Mouse (Mus musculus): ENCODE measurements around the gene Npas1. TPM values are rescaled to one million over a fixed set of nuclear protein-coding genes. Genes with fewer than 3 reads are reported as not detected.

Npas1 gene
- not detected for total RNA-seq (2021)
- long read RNA-seq, experiment 1: 0 reads
- long read RNA-seq, experiment 2: 0 reads

DNA sequence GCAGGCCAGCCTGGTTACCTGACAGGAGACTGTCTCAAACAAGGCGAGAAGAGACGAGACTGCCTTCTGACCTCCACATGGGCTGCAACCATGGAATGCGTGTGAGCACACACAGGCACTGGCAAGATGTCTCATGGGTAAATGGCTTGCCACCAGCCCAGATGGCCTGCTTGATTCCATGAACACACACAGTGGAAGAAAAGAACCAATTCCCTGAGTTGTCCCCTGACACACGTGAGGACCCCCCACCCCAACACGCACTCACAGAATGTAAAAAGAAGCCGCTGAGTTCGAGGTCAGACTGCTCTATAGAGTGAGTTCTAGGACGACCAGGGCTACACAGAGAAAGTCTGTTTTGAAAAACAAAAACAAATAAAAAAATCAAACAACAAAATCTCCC lies at the start of gene Npas1:
Gene Npas1, minus strand, starts transcription at position 101 of the 400 bp plus-strand sequence.
- no peak for DNase-seq (ENCODE audit: low spot score in 2 of 2)

DNA sequence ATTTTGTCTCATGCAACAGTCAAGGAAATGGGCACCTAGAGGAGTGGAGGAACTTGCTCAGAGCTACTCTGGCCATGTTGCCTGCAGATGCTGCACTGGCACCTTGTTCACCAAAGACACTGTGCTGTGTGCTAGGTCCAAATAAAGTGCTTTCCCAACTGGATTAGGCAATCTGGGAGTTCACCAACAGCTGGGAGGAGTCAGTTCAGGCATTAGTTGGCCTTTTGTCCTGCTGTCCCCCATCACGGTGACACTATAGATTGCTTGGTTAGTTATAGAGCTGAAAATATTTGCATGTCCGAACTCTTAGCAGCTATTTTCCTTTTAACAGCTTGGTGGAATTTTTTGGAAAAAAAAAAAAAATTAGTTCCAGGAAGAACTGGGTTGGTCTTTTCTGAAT lies 48.5 kb upstream of the Npas1 start:
- no peak for DNase-seq (ENCODE audit: low spot score in 2 of 2)

DNA sequence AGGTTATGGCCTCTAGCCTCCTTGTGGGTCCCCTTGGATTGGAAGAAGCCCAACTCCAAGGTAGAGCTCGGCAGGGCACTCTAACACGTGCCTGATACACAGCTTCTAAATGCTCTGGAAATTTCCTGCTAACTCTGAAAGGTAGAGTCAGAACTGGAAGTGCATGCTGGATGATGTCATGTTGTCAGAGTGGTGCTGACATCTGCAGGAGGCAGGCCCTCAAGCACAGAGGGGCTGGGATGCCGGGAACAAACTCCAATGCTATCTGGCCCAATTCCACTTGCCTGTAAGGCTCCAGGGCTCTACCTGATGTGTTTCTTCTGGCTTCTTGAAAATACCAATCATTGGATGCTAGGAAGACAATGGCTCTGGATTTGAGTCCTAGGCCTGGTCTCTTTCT lies 47.9 kb upstream of the Npas1 start:
- no peak for DNase-seq (ENCODE audit: low spot score in 2 of 2)

DNA sequence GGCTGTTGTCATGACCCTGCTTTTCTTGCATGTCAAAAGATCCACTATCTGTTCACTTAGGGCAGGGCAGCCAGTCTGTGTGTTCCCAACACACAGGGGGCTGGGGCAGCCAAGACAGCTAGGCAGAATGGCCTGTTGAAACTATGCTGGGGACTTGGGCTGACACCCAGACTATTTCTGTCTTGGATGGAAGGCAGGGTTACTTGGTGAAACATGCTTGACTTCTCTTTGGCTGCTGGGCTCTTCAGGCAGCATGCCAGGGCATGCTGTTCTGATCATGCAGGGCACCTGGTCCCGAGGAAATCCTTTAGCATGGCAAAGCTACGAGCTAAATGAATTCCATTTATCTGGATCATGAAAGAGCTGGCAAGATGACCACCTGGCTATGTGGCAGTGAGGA lies 46.8 kb upstream of the Npas1 start:
- DNase-seq (ENCODE audit: low spot score in 2 of 2): peak in 1 of 2 experiments; percentile 21

DNA sequence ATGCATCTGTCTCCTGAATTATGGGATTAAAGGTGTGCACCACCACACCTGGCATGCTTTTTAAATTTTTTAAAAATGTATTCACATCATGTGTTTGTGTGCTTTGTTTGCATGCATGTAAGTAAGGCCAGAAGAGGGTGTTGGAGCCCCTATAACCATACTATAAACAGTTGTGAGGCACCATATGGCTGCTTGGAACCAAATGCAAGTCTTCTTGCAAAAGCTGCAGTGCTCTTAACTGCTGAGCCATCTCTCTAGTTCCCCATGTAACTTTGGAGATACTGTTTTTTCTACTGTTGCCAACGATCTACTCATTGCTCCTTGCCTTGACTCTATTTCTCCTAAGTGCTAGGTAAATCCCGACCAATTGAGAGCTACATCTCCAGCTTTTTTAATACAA lies 41.8 kb upstream of the Npas1 start:
- DNase-seq (ENCODE audit: low spot score in 2 of 2): no peak

DNA sequence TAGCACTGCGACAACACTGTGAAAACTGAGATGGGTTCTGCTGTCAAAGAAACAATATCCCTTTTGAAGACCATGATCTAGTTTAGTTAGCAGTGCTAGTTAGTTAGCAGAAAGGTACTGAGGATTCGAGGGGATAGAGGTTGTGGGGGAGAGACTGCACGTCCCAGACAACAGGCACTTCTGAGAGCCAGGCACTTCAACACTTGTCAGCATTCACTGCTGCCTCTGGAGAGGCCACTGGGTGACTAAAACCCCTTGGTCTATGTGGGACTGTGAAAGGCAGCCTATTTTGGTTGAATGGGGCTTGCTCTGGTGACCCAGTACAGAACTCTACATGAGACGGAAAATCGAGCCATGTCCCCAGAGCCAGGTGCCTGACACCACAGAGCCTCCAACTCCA lies 39.7 kb upstream of the Npas1 start:
- DNase-seq (ENCODE audit: low spot score in 2 of 2): no peak

DNA sequence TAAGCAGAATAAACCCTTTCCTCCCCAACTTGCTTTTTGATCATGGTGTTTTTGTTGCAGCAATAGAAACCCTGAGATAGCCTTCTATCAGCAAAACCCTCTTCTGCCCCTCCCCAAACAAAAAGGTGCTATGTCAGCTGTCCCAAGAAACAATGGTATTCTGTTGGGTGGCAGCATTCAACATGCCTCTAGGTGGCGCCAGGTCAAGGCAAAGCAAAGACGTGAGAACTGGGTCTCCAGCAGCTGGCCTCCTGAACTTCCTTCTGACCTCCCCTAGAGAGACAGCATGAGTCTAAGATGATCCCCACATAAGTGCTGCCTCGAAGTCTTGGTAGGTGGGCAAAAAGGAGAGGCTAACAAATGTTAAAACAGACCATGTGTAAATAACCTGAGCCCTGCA lies 29.8 kb upstream of the Npas1 start:
- DNase-seq (ENCODE audit: low spot score in 2 of 2): peak in 1 of 2 experiments; percentile 56

DNA sequence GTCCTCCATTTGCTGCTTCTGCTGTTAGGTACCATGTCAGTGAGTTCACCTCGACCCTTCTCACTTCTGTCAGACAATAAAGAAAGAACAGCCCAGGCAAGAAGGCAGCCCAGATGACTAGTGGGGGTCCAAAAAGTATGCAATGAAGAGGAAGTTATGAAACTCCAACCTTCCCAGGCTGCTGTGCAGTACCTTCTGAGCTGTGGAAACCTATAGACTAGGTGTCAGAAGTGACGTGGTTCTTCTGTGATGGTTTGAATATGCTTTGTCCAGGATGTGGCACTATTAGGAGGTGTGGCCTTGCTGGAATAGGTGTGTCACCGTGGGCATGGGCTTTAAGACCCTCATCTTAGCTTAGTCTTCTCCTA lies 27.7 kb upstream of the Npas1 start:
- no peak for DNase-seq (ENCODE audit: low spot score in 2 of 2)

DNA sequence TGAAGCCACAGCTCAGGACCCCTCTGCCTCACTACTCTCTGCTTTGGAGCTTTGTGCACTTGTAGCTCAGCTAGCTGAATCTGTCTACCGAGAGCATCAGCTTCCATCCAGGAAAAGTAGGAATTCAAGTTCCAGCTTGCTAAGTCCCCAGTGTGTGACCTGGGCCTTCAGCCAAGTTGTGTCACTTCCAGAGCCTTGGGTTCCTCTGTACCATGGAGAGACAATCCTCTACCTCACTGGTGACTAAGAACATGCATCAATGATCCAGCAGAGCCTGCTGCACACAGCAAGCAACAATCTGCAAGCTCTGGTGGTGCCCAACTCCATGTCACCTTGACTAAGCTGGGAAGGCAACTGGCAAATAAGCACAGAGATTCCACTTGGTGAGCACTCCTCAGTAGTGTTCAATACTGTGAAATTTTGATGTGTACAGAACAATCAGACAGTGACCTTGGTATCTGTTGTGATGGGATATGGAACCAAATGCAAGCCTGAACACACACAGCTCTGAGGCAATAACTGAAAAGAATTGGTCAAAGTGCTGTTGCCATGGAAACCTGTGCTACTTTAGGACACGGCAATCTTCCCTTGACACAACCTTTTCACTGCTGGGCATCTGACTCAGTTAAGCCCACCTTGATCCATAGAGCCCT lies 27.2 kb upstream of the Npas1 start:
- DNase-seq (ENCODE audit: low spot score in 2 of 2): no peak

DNA sequence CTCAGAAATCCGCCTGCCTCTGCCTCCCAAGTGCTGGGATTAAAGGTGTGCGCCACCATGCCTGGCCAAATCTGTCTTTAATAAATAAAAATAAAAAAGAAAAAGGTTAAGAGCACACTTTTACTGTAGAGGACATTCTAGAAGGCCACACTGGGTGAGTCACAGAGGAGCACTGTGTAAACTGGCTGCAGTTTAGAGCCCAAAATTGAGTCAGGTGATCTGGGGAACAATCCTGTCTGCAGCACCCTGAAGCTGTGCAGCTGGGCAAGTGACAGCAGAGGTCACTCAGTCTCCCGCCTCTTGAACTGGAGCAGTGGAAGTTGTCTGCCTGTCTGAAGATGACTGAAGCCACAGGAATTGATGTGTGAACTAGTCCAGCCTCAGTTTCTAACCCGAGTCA lies 24.0 kb upstream of the Npas1 start:
- DNase-seq (ENCODE audit: low spot score in 2 of 2): no peak

DNA sequence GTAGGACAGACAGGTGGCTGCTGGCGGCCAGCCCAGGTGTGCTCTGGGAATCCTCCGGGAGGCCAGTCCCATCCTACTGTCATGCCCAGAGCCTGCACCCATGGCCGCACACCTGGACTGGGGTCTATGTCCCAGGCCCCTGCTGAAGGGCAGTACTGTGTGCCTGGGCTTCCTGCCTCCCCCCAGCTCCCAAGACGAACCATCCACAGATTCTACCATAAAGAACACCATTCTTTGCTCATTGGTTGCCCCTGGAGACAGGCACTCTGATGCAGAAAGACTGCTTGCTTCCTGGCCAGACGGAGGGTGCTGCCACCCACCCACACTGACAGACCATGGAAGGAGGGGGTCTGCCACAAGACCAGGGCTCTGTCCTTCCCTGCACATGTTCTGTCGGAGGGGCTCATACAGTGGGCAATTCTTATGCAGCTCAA lies 22.2 kb upstream of the Npas1 start:
- DNase-seq (ENCODE audit: low spot score in 2 of 2): no peak

DNA sequence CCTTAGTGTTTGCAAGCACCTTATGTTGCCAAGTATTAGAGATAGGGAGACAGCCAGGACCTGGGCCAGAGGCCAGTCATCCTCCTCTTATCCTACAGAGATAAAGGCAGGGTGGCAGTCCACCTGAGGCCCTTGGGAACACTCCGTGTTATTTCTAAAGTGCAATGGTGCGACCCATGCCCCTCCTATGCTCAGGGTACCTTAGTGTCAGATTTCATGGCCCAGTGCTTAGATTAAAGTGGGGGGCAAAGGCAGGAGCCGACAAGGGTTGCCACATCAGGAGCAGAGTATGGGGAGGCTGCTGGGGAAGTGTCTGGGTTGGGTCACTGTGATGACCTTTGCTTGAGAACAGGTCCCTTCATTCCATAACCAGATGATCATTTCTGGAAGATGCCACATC lies 18.7 kb upstream of the Npas1 start:
- no peak for DNase-seq (ENCODE audit: low spot score in 2 of 2)

DNA sequence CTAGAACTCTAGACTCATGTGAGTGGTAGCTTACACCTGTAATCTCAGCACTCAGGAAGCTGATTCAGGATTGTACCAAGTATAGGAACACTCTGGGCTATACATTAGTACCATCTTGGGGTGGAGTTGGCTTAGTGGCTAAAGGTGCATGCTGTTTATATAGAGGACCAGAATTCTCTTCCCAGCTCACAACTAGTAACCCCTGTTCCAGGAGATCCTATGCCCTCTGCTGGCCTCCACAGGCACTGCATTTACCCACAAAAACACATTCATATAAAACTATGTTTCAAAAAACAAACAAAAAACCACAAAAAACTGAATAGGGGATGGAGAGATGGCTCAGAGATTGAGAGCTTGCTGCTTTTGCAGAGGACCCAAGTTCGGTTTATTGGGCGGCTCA lies 15.8 kb upstream of the Npas1 start:
- DNase-seq (ENCODE audit: low spot score in 2 of 2): peak in 1 of 2 experiments; percentile 45

DNA sequence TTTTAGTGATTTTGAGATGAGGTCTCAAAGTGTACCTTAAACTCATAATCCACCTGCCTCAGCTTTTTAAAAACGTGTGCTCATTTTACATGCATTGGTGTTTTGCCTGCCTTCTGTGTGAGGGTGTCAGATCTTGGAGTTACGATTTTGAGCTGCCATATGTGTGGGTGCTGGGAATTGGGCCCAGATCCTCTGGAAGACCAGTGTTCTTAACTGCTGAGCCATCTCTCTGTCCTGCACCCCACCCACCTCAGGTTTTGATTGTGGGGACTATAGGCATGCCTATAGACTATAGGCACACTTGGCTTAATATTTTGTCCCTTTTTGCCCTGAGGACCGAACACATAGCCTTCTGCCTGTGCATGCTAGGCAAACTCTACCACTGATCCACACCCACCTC lies 14.7 kb upstream of the Npas1 start:
- no peak for DNase-seq (ENCODE audit: low spot score in 2 of 2)

DNA sequence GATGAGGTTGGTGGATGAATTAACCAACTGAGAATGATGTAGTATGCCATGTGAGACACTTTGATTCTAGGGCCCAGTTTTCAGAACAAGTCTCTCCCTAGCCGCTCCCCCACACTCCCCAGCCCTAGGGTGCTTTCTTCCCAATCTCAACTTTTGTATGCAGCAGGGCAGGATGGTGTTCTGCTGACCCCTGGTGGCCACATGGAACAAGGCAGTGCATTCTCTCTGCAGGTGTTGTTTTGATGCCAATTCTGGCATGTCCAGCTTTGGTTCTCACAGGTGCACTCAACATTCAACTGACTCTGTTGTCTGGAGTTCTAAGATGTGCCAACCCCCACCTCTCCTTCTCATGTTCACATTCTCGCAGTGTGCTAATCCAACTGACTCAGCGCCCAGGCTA lies 14.2 kb upstream of the Npas1 start:
- DNase-seq (ENCODE audit: low spot score in 2 of 2): peak in 1 of 2 experiments; percentile 52

DNA sequence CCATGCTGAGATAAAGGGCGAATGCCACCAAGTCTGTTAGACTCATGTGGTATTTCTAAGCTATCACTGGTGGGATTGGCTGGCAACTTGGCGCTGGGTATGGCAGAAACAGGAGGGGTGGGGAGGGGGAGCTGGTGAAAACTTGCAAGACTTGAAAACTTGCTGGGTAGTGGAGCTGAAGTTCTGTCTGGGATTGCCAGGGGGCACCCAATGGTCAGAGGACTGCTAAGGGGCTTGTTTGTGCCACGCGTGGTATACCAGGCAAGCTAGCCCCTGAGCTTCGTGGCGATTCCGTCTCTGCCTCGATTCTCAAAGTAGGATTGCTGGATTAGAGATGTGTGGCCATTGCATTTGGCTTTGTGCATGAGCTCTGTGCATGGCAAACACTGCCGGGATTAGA lies 12.4 kb upstream of the Npas1 start:
- no peak for DNase-seq (ENCODE audit: low spot score in 2 of 2)

DNA sequence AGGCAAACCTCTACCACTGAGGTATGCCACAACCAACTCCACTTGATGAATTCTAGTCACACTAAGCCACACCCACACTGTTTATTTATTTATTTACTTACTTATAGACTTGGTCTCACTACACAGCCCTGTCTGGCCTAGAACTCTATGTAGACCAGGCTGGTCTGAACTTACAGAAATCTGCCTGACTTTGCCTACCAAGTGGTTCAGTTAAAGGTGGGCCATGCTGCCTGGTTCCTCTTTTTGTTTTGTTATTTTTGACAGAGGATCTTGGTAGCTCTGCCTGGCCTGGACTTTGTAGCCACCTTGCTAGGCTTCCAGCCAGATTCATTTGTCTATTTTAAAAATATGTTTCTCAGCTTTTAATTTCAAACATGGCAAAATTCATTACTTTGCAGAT lies 11.3 kb upstream of the Npas1 start:
- no peak for DNase-seq (ENCODE audit: low spot score in 2 of 2)

DNA sequence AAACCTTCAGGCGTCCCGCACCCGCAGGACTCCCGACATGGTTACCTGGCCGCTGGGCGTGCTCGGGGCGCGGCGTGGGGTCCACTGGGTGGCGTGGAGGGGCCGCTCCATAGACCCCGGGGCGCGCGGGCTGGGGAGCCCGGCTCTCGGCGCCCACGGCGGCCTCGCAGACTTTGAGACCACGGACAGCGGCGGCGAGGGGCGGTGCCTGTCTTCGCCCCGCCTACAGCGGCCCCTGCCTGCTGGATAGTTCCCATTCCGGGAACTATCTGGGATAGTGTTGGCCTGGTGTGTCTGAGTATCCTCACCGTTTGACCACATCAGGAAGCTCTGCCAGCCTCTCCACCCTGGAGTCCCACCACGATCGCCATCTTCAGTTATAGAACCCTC lies 933 bp downstream of the Npas1 start:
- no peak for DNase-seq (ENCODE audit: low spot score in 2 of 2)

DNA sequence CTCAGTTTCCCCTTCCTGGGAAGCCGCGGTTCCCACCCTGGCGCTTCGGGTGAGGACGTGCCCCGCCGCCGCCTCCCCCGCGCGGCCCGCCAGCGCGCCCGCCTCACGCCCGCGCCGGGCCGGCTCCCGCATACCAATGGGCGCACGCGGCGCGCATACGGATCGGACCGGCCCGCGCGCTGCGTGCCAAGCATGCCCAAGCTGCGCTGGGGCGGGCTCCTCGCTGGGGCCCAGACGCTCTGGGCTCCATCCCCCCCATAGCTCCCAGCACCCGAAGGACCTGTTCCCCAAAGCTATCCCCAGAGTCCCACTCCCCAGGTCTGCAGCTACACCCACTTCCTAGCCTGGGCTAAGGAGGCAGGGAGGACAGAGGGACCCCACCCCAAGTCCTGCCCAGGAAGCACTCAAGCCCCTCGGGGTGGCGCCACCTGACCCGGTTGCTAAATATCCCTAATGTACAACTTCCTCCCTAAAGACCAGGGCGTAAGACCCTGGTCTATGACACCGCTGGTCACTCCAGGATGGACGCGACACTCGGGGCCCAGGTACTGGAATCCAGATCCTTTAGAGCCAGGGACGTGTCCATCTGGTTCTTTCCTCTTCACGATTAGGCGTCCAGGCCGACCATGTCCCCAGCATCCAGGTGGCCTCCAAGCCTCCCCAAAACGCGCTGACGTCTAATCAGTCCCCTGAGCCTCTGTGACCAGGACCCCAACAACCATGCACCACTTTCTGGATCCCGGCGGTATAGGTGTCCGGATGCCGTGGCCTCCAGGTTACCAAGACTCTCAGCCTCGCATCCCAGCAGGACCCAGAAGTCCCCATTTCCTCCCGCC lies 1.5 kb downstream of the Npas1 start:
- no peak for DNase-seq (ENCODE audit: low spot score in 2 of 2)

DNA sequence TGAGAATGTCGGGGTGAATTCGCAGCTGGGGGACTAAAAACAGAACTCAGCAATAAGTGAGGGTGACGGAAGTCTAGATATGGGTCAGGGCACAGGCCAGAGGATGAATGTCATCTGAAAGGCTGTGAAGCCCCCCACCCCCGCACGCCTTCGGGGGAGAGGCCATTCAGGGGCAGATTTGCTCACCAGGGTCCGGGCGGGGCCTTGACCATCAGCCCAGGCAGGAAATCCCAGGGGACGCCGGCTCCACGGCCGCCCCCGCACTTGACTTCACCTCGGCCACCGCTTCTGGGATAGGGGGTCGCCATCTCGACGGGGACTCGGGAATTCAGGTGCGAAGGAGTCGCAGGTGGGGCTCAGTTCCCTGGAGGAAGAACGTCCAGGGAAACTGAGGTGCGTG lies 2.2 kb downstream of the Npas1 start:
- DNase-seq (ENCODE audit: low spot score in 2 of 2): no peak

DNA sequence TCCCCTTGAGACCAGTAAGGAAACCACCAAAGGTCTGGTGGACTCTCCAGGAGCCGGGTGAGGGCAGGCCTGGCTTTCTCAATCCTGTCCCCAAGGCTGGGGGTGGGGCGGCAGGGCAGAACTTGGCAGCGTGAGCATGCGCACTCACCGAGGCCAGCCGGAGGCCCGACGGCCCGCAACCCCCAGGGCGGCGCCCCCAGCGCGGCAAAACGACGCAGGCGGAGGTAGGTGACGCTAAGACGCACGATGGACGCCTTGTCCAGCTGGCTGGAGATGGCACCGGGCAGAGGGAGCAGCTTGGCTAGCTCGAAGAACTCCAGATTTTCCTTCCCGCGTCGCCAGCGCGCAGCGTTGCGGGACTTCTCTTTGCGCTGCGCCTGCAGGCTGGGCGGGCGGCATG lies 3.1 kb downstream of the Npas1 start:
- no peak for DNase-seq (ENCODE audit: low spot score in 2 of 2)

DNA sequence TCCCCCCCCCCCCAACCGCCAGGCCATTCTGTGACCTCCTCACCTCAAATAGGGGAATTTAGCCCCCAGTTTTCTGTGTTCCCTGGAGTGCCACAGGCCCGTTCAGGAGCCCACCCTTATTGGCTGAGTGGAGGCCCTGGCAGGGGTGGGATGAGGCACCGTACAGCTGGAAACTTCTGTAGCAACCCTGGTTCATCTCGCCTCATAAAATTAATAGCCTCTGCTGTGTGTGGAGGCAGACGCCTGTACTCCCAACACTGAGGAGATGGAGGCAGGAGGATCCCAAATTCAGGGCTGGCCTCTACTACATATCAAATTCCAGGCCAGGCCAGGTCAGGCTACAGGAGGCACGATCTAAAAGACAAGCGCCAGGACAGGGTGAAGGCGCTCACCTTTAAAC lies 3.7 kb downstream of the Npas1 start:
- DNase-seq (ENCODE audit: low spot score in 2 of 2): no peak

Data from gastrocnemius, postnatal 4 days (tissue).